Mouse (Mus musculus) c-Kit-negative CD71-positive TER-119-positive erythroid progenitor cells, embryonic 14.5 days (primary cell): ENCODE data around the gene Slc34a3.

Source experiments
- DNase-seq: peaks from one replicate; pipeline ENCODE4 v3.0.0-alpha.2; 2013; ENCODE audit warnings: low read depth, low spot score

The Slc34a3 gene

GRCm38 (mm10) chr2:25252331-25252730 lies 18.2 kb upstream of the Slc34a3 start:
- DNase-seq = no peak

- no peak for DNase-seq
Measured at GRCm38 (mm10) chr2:25246183-25247072, 12.3 kb upstream of the Slc34a3 start, which contains the start of gene AL732309.1. Gene AL732309.1 (minus strand): TSS chr2:25246863.

- DNase-seq = no peak
Measured at GRCm38 (mm10) chr2:25244144-25244543, 10.0 kb upstream of the Slc34a3 start.

GRCm38 (mm10) chr2:25243342-25243741 lies 9.2 kb upstream of the Slc34a3 start:
- DNase-seq = no peak

- DNase-seq = no peak
Measured at GRCm38 (mm10) chr2:25242101-25242506, 7.9 kb upstream of the Slc34a3 start, which contains the start of the genes Rnf208 and Cysrt1. Gene Rnf208 (plus strand): TSS chr2:25242255. Gene Cysrt1 (minus strand): TSS chr2:25242452.

- DNase-seq = no peak
Measured at GRCm38 (mm10) chr2:25241438-25241775, 7.2 kb upstream of the Slc34a3 start.

- DNase-seq = no peak
Measured at GRCm38 (mm10) chr2:25240723-25241437, 6.7 kb upstream of the Slc34a3 start.

- no peak for DNase-seq
Measured at GRCm38 (mm10) chr2:25240310-25240709, 6.1 kb upstream of the Slc34a3 start.

GRCm38 (mm10) chr2:25239766-25240165 lies 5.6 kb upstream of the Slc34a3 start:
- DNase-seq = no peak

GRCm38 (mm10) chr2:25238106-25238505 lies 3.9 kb upstream of the Slc34a3 start:
- DNase-seq = no peak

- DNase-seq = no peak
Measured at GRCm38 (mm10) chr2:25237522-25237921, 3.4 kb upstream of the Slc34a3 start.

- DNase-seq = no peak
Measured at GRCm38 (mm10) chr2:25236614-25237013, 2.5 kb upstream of the Slc34a3 start, which contains the start of gene Rnf224. Gene Rnf224 (minus strand): TSS chr2:25236787.

GRCm38 (mm10) chr2:25234551-25235220 lies 522 bp upstream of the Slc34a3 start:
- no peak for DNase-seq

GRCm38 (mm10) chr2:25233421-25233820 lies 743 bp downstream of the Slc34a3 start:
- DNase-seq = no peak

GRCm38 (mm10) chr2:25231038-25231437 lies 3.1 kb downstream of the Slc34a3 start:
- DNase-seq = no peak

GRCm38 (mm10) chr2:25230581-25230980 lies 3.6 kb downstream of the Slc34a3 start:
- DNase-seq = no peak

GRCm38 (mm10) chr2:25229582-25229981 lies 4.6 kb downstream of the Slc34a3 start:
- DNase-seq = no peak

- no peak for DNase-seq
Measured at GRCm38 (mm10) chr2:25228995-25229530, 5.1 kb downstream of the Slc34a3 start.

GRCm38 (mm10) chr2:25228431-25228889 lies 5.7 kb downstream of the Slc34a3 start:
- DNase-seq = peak; percentile 81

- DNase-seq = no peak
Measured at GRCm38 (mm10) chr2:25227406-25227805, 6.8 kb downstream of the Slc34a3 start.

GRCm38 (mm10) chr2:25226864-25227263 lies 7.3 kb downstream of the Slc34a3 start:
- DNase-seq = no peak
